Mouse (Mus musculus) MEL (cell line): ENCODE data around the gene Aspg. TPM values are rescaled to one million over a fixed set of nuclear protein-coding genes. Genes with fewer than 3 reads are reported as not detected.
A peak's percentile ranks its signal among the peaks of the same experiment; 100 is the strongest.

Experiments
- DNase-seq: peaks from one replicate; pipeline ENCODE4 v3.0.0; 2011; ENCODE audit warnings: low read depth, low spot score
- H3K27ac ChIP-seq: 2 replicates; pipeline ENCODE4 v1.5.1; 2012; ENCODE audit warnings: low read depth, mild to moderate bottlenecking, control low read depth, low read length, moderate library complexity; ENCODE audit not compliant: control insufficient read depth
- H3K27me3 ChIP-seq, 2 experiments: fragments of 150-350 bp in 1 of 2; sonication (generic) in 1 of 2; 2 replicates each; pipeline ENCODE4 v1.6.1; 2012; ENCODE audit warnings: low read length in 2 of 2, mild to moderate bottlenecking in 2 of 2, improper control_type of control experiment in 1 of 2, moderate library complexity in 1 of 2; ENCODE audit not compliant: insufficient read depth in 2 of 2, control insufficient read depth in 1 of 2
- H3K36me3 ChIP-seq, 2 experiments: 2 replicates each; pipeline ENCODE4 v1.6.1; 2012 to 2014; ENCODE audit warnings: low read length in 2 of 2, improper control_type of control experiment in 1 of 2, inconsistent platforms in 1 of 2, mild to moderate bottlenecking in 1 of 2; ENCODE audit not compliant: insufficient read depth in 2 of 2, control insufficient read depth in 1 of 2
- H3K4me1 ChIP-seq, 2 experiments: fragments of 150-350 bp in 1 of 2; sonication (generic) in 1 of 2; 2 replicates each; pipeline ENCODE4 v1.6.1; 2012; ENCODE audit warnings: low read length in 2 of 2, improper control_type of control experiment in 1 of 2, mild to moderate bottlenecking in 1 of 2; ENCODE audit not compliant: insufficient read depth in 2 of 2, control insufficient read depth in 1 of 2
- H3K4me3 ChIP-seq, 2 experiments: fragments of 150-350 bp in 1 of 2; sonication (generic) in 1 of 2; 2 replicates each; pipeline ENCODE4 v1.5.1; 2012; ENCODE audit warnings: low read depth in 2 of 2, low read length in 2 of 2, mild to moderate bottlenecking in 2 of 2, moderate library complexity in 2 of 2, control low read depth in 1 of 2, improper control_type of control experiment in 1 of 2; ENCODE audit not compliant: control insufficient read depth in 1 of 2, insufficient read depth in 1 of 2
- H3K79me2 ChIP-seq: 2 replicates; pipeline ENCODE4 v1.6.1; 2012; ENCODE audit warnings: mild to moderate bottlenecking, low read length, moderate library complexity; ENCODE audit not compliant: control insufficient read depth, poor library complexity, insufficient read depth
- H3K9ac ChIP-seq: 2 replicates; pipeline ENCODE4 v1.6.1; 2012; ENCODE audit warnings: low read depth, mild to moderate bottlenecking, control low read depth, low read length, moderate library complexity; ENCODE audit not compliant: control insufficient read depth, poor library complexity, severe bottlenecking
- H3K9me3 ChIP-seq: fragments of 150-350 bp; sonication (generic); replicated peaks from 2 replicates; pipeline ENCODE4 v1.6.1; 2012; ENCODE audit warnings: mild to moderate bottlenecking, low read length, improper control_type of control experiment, moderate library complexity; ENCODE audit not compliant: insufficient read depth
- CTCF ChIP-seq, 3 experiments: IDR thresholded peaks in 2 of 3; conservative IDR thresholded peaks in 1 of 3; 2 replicates each; pipeline ENCODE4 v1.5.1; 2011 to 2012; ENCODE audit warnings: low read length in 3 of 3, low read depth in 2 of 3, mild to moderate bottlenecking in 2 of 3, improper control_type of control experiment in 1 of 3, inconsistent platforms in 1 of 3, mixed read lengths in 1 of 3, moderate library complexity in 1 of 3; ENCODE audit not compliant: control insufficient read depth in 1 of 3, insufficient read depth in 1 of 3, poor library complexity in 1 of 3, severe bottlenecking in 1 of 3
- GABPA ChIP-seq: IDR thresholded peaks from 2 replicates; pipeline ENCODE4 v1.6.1; 2012; ENCODE audit warnings: low read depth, mild to moderate bottlenecking, inconsistent platforms, low read length, improper control_type of control experiment, moderate library complexity
- HCFC1 ChIP-seq: IDR thresholded peaks from 2 replicates; pipeline ENCODE4 v1.6.1; 2012; ENCODE audit warnings: low read depth, mild to moderate bottlenecking, inconsistent platforms, low read length, improper control_type of control experiment, moderate library complexity
- KAT2A ChIP-seq: conservative IDR thresholded peaks from 2 replicates; pipeline ENCODE4 v1.6.1; 2012; ENCODE audit warnings: low read depth, low read length, improper control_type of control experiment, inconsistent platforms
- MAFK ChIP-seq: IDR thresholded peaks from 2 replicates; pipeline ENCODE4 v1.6.1; 2011; ENCODE audit warnings: low read depth, mild to moderate bottlenecking, low read length, improper control_type of control experiment, borderline replicate concordance
- MAX ChIP-seq: IDR thresholded peaks from 2 replicates; pipeline ENCODE4 v1.6.1; 2011; ENCODE audit warnings: low read length, improper control_type of control experiment
- NRF1 ChIP-seq: IDR thresholded peaks from 2 replicates; pipeline ENCODE4 v1.6.1; 2014; ENCODE audit warnings: low read depth, mild to moderate bottlenecking, inconsistent platforms, low read length, improper control_type of control experiment, moderate library complexity; ENCODE audit not compliant: poor library complexity, insufficient read depth, severe bottlenecking
- POLR2A ChIP-seq, 2 experiments: IDR thresholded peaks; 2 replicates each; pipeline ENCODE4 v1.6.1; 2011 to 2012; ENCODE audit warnings: low read length in 2 of 2, mild to moderate bottlenecking in 2 of 2, control low read depth in 1 of 2, improper control_type of control experiment in 1 of 2, low read depth in 1 of 2, moderate library complexity in 1 of 2; ENCODE audit not compliant: control insufficient read depth in 1 of 2, insufficient read depth in 1 of 2, poor library complexity in 1 of 2
- TBP ChIP-seq: IDR thresholded peaks from 2 replicates; pipeline ENCODE4 v1.8.0; 2011; ENCODE audit warnings: low read depth, low read length, improper control_type of control experiment
- ZC3H11A ChIP-seq: IDR thresholded peaks from 2 replicates; pipeline ENCODE4 v1.6.1; 2012; ENCODE audit warnings: low read depth, mild to moderate bottlenecking, inconsistent platforms, low read length, improper control_type of control experiment
- ZKSCAN1 ChIP-seq: IDR thresholded peaks from 2 replicates; pipeline ENCODE4 v1.6.1; 2012; ENCODE audit warnings: low read depth, mild to moderate bottlenecking, inconsistent platforms, low read length, improper control_type of control experiment, moderate library complexity
- polyA plus RNA-seq, 2 experiments: library from polyadenylated mRNA; stranded (reverse) in 1 of 2; unstranded in 1 of 2; fragments of >175 nt in 1 of 2; fragments of >200 nt in 1 of 2; gene quantifications; 2 replicates each; pipeline versions ENCODE4 v1.2.1 to v1.2.4; 2012; ENCODE audit warnings: low replicate concordance in 2 of 2, low read depth in 1 of 2; ENCODE audit not compliant: insufficient read length in 2 of 2, insufficient read depth in 1 of 2, missing spikeins in 1 of 2
- total RNA-seq: library from RNA; depleted of rRNA; stranded (reverse); fragments of 300-350 nt; gene quantifications from 2 replicates; pipeline ENCODE4 v1.2.3, GENCODE M21; 2012

The Aspg gene
- total and polyA plus RNA-seq, 3 experiments = not detected

GRCm38 (mm10) chr12:112121188-112121587 lies 14.7 kb downstream of the Aspg start:
- H3K79me2 ChIP-seq = no peaks in the 10 kb centered on the region
- H3K4me1 ChIP-seq = no peaks in the 10 kb centered on the region
- H3K27me3 ChIP-seq = no peaks in the 10 kb centered on the region

DNA sequence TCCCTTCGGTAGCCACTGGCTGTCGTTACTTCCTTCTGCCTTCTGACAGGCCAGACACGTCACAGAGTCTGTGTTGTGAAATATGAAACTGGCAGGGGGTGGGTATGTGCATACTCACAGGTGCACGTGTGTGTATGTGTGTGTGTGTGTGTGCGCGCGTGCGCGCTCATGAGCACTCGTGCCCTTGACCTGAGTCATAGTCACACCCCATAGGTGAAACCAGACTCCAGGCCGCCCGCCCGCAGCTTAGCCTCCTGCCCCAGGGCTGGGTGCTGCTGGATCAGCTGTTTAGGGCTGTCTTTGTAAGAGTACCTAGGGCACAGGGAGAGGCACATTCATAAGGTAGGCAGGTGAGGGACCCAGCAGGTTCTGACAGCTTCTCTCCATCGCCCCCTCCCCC lies 19.4 kb downstream of the Aspg start:
- H3K27ac ChIP-seq = no peak overlapping the region
- H3K36me3 ChIP-seq = no peaks in the 10 kb centered on the region
- no peaks in the 10 kb centered on the region for H3K79me2 ChIP-seq
- peaks cover 5% of the 10 kb centered on the region; the same call in 1 of the 2 replicates for H3K9me3 ChIP-seq
- no peak overlapping the region for H3K9ac ChIP-seq
- H3K27me3 ChIP-seq = no peaks in the 10 kb centered on the region; a peak in 1 of 4 replicates
- DNase-seq = no peak
- H3K4me1 ChIP-seq = no peaks in the 10 kb centered on the region
- no peak overlapping the region for H3K4me3 ChIP-seq
- TF ChIP-seq MAX (peak; percentile 36; the same call in 1 of the 2 replicates), GABPA (no peak)

More at GRCm38 (mm10) chr12:112121188-112121587, 14.7 kb downstream of the Aspg start:
- Histone ChIP-seq H3K9ac (no peak overlapping the region), H3K36me3 (no peaks in the 10 kb centered on the region), H3K9me3 (peaks cover 2% of the 10 kb centered on the region; the same call in 1 of the 2 replicates), H3K27ac (no peak overlapping the region), H3K4me3 (no peak overlapping the region)
- no peak for DNase-seq
- TF ChIP-seq KAT2A (no peak), POLR2A (IDR thresholded peaks at IDR 0.05; ENCODE audit: control insufficient read depth in 1 of 2, insufficient read depth in 1 of 2, low read depth in 1 of 2, low read length in 2 of 2, poor library complexity in 1 of 2) (no peak), ZKSCAN1 (no peak)

- Histone ChIP-seq H3K9me3 (peaks cover 5% of the 10 kb centered on the region; the same call in 1 of the 2 replicates), H3K9ac (no peak overlapping the region), H3K4me1 (no peaks in the 10 kb centered on the region), H3K4me3 (no peak overlapping the region), H3K79me2 (no peaks in the 10 kb centered on the region), H3K27ac (no peak overlapping the region), H3K27me3 (peaks cover 0 to 3% of the 10 kb centered on the region in 2 experiments; a peak in 1 of 4 replicates), H3K36me3 (no peaks in the 10 kb centered on the region)
- TF ChIP-seq TBP (no peak), ZC3H11A (no peak), MAFK (no peak), CTCF (IDR thresholded peaks at IDR 0.05 in 2 of 3, conservative IDR thresholded peaks at IDR 0.05 in 1 of 3; ENCODE audit: control insufficient read depth in 1 of 3, insufficient read depth in 1 of 3, low read depth in 2 of 3, low read length in 3 of 3, poor library complexity in 1 of 3, severe bottlenecking in 1 of 3) (peak in 1 of 3 experiments; percentile 56; a peak in 2 of 6 replicates), HCFC1 (no peak), NRF1 (no peak)
- peak; percentile 55 for DNase-seq
Observed at GRCm38 (mm10) chr12:112126931-112127635, 20.6 kb downstream of the Aspg start.
